Mouse (Mus musculus) hindbrain, embryonic 13.5 days (tissue): ENCODE measurements around the gene Chchd3. TPM values are rescaled to one million over a fixed set of nuclear protein-coding genes. Genes with fewer than 3 reads are reported as not detected.
A peak's percentile ranks its signal among the peaks of the same experiment; 100 is the strongest.

Experiments
- ATAC-seq: fragments of 200-750 bp; cut with Nextera tagmentation; 2 replicates; pipeline ENCODE4 v1.8.0; 2017; ENCODE audit warnings: moderate TSS enrichment; ENCODE audit not compliant: low FRiP score
- H3K27ac ChIP-seq: fragments of 300-500 bp; sonication (generic); 2 replicates; pipeline ENCODE4 v1.5.1; 2015; ENCODE audit warnings: inconsistent platforms, mild to moderate bottlenecking, moderate library complexity
- H3K27me3 ChIP-seq: fragments of 300-500 bp; sonication (generic); 2 replicates; pipeline ENCODE4 v1.6.1; 2015; ENCODE audit warnings: mild to moderate bottlenecking, inconsistent platforms
- H3K36me3 ChIP-seq: fragments of 300-500 bp; sonication (generic); 2 replicates; pipeline ENCODE4 v1.6.1; 2015; ENCODE audit warnings: mild to moderate bottlenecking, inconsistent platforms
- H3K4me1 ChIP-seq: fragments of 300-500 bp; sonication (generic); replicated peaks from 2 replicates; pipeline ENCODE4 v1.6.1; 2015; ENCODE audit warnings: inconsistent platforms
- H3K4me2 ChIP-seq: fragments of 300-500 bp; sonication (generic); 2 replicates; pipeline ENCODE4 v1.6.1; 2015; ENCODE audit warnings: inconsistent platforms, mild to moderate bottlenecking, moderate library complexity
- H3K4me3 ChIP-seq: fragments of 300-500 bp; sonication (generic); 2 replicates; pipeline ENCODE4 v1.5.1; 2015; ENCODE audit warnings: mild to moderate bottlenecking, inconsistent platforms
- H3K9ac ChIP-seq: fragments of 300-500 bp; sonication (generic); 2 replicates; pipeline ENCODE4 v1.6.1; 2015; ENCODE audit warnings: mild to moderate bottlenecking, inconsistent platforms
- H3K9me3 ChIP-seq: fragments of 300-500 bp; sonication (generic); 2 replicates; pipeline ENCODE4 v1.6.1; 2016; ENCODE audit warnings: inconsistent platforms
- WGBS: fragments of 180-500 bp; shearing (Covaris S2); methylation state at CpG from one replicate; pipeline ENCODE4 v1.1.7; 2015; 5-methylcytosine and 5-hydroxymethylcytosine counted together
- polyA plus RNA-seq: library from polyadenylated mRNA; unstranded; fragments of >200 nt; fragmentation: Nextera tagmentation; extraction: Ambion mirVana; gene quantifications from 2 replicates; pipeline ENCODE4 v1.2.1, GENCODE M21; 2015

Gene Chchd3
- polyA plus RNA-seq, 1 experiment from 2014 or later = 108 TPM

DNA sequence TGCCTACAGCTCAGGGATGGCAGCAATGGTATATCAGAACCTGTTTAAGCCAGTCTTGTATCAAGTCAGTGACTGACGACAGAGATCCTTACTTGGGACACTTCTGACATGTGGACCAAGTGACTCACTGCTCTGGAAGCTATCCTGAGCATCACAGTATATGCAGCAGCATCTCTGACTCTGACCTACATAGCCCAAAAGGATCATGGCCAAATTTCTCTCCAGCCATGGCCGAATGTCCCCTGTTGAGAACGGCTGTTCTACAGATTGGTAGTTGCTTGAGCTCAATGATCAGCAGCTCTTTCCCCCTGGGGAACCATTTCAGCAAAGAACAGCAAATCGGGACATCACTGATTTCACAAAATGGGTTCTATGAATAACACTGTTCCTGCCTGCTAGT, 161.0 kb downstream of the Chchd3 start:
- H3K27ac ChIP-seq = no peak overlapping the region
- no peak overlapping the region for H3K4me3 ChIP-seq
- H3K4me1 ChIP-seq = no peaks in the 10 kb centered on the region; the same call in 1 of the 2 replicates
- no peak for ATAC-seq
- no peaks in the 10 kb centered on the region for H3K36me3 ChIP-seq
- no peak overlapping the region for H3K4me2 ChIP-seq
- 90% methylated on average over 4 of the region's 4 CpGs for WGBS
- H3K27me3 ChIP-seq = no peaks in the 10 kb centered on the region
- no peaks in the 10 kb centered on the region for H3K9me3 ChIP-seq
- no peak overlapping the region for H3K9ac ChIP-seq

DNA sequence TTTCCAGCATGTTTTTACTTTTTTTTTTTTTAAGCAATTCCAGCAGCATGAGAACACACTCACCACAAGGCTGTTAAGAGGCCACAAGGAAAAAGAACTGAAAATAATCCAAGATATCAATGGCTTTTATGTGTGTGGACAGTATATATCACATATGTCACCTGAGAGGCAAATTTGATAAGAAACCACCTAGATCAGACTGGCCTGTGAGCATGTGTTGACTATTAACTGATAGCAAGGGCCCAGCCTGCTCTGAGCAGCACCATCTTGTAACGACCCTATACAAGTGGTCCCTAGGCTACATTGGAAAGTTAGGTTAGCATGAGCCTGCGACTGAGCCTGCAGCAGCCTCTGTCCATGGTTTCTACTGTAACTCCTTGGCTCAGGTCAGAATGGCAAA, 166.0 kb downstream of the Chchd3 start:
- Histone ChIP-seq H3K9ac (no peak overlapping the region), H3K27me3 (no peaks in the 10 kb centered on the region), H3K27ac (no peak overlapping the region), H3K4me3 (no peak overlapping the region), H3K36me3 (no peaks in the 10 kb centered on the region), H3K4me2 (no peak overlapping the region), H3K9me3 (no peaks in the 10 kb centered on the region), H3K4me1 (no peaks in the 10 kb centered on the region)
- ATAC-seq = no peak
- 88% methylated on average over 2 of the region's 2 CpGs for WGBS

DNA sequence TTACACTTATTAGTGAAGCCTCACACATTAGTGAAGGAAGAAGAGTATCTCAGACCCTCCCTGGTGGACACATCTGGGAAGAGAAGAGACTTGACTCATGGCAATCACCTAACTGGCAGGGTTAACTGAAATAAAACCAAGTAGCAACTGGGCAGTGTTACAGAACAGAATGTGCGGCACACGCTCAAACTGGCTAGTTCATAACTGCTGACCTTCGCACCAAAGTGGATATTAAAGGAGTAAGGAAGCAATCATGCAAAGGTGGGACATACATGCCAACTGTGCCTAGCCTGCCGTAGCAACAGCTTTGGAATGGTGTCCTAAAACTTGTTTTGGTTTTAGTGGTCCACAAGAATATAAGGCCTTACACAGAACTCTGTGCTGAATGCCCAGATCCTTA, 169.3 kb downstream of the Chchd3 start:
- Histone ChIP-seq H3K9me3 (no peaks in the 10 kb centered on the region), H3K36me3 (no peaks in the 10 kb centered on the region), H3K27ac (no peak overlapping the region), H3K9ac (no peak overlapping the region), H3K4me3 (no peak overlapping the region), H3K27me3 (no peaks in the 10 kb centered on the region), H3K4me2 (no peak overlapping the region), H3K4me1 (no peaks in the 10 kb centered on the region)
- 99% methylated on average over 4 of the region's 4 CpGs for WGBS
- ATAC-seq = no peak

DNA sequence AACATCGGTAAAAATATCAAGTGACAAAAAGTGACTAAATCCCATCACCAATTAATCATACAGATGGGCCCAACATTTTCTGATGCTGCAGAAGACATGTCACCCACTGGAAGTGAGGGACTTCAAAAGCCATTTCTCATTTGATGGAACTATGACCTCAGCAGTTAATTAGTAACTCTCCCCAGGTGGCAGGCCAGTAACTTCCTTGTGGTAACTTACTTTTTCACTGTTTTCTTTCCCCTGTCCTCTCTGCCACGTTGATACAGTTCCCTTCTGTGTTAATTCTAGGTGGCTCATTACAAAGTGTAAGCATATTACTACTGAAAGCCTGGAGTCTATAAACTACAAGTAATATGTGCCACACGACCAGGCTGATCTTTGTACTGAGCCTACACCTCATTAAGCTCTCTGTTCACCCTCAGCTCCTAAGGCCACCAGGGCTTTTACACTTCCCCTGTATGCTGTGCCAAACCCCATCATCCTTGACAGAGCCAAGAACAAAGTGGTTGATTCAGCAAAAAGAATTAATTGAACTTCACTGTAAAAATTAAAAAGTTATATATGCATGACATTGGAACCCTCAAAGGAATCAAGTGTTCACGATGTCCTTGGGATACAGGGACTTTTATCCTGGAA, 171.0 kb downstream of the Chchd3 start:
- no peaks in the 10 kb centered on the region for H3K9me3 ChIP-seq
- 69% methylated on average over 4 of the region's 4 CpGs for WGBS

DNA sequence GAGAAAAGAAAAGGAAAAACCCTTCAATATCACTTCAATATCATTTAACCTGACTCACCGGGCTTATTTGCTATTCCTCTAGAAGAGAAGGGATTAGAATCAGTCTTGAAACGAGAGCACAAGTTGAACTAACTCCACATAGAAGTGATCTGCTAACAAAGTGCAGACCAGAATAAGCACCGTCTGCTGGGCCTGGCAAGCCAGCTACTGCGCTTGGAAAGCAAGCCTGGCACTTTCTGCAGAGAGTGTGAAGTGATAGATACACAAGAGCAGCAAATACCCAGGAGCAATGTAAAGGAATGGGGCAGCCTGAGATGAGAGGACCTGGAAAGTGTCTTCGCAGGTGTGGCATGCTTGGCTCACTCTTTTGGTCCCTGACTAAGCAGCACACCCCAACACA, 181.5 kb downstream of the Chchd3 start:
- Histone ChIP-seq H3K4me2 (no peak overlapping the region), H3K4me1 (peaks cover 16% of the 10 kb centered on the region), H3K27me3 (no peaks in the 10 kb centered on the region), H3K27ac (no peak overlapping the region), H3K36me3 (no peaks in the 10 kb centered on the region), H3K9ac (no peak overlapping the region), H3K9me3 (no peaks in the 10 kb centered on the region), H3K4me3 (no peak overlapping the region)
- ATAC-seq = no peak
- 96% methylated on average over 5 of the region's 5 CpGs for WGBS

More for the DNA sequence above, 171.0 kb downstream of the Chchd3 start:
- Histone ChIP-seq H3K27ac (no peak overlapping the region), H3K9ac (no peak overlapping the region), H3K4me1 (no peaks in the 10 kb centered on the region), H3K4me3 (no peak overlapping the region), H3K4me2 (no peak overlapping the region), H3K27me3 (no peaks in the 10 kb centered on the region), H3K36me3 (no peaks in the 10 kb centered on the region)
- no peak for ATAC-seq

DNA sequence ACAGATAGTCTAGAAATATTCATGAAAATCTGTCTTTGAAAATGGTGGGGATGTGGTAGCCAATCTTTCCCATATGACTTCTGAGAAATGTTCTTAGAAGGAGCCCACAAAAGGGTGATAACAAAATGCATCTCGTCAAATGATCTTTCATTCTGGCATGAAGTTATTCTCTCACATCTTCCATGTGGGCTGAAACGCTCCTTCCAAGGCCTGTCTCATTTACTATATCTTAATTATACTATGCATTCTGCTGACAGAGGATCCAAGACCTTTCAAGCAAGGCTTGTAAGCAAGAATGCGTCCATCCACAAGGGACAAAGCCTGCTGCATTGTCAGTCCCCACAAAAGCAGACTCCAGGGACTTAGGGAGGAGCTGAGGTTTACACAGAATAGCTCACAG, 185.9 kb downstream of the Chchd3 start:
- ATAC-seq = no peak
- H3K4me2 ChIP-seq = no peak overlapping the region
- H3K36me3 ChIP-seq = 0 out of 2 replicates have a peak, but pooled peaks cover 2% of the 10 kb centered on the region
- H3K27me3 ChIP-seq = no peaks in the 10 kb centered on the region
- no peak overlapping the region for H3K4me3 ChIP-seq
- 23% methylated on average over 3 of the region's 3 CpGs for WGBS
- peaks cover 16% of the 10 kb centered on the region for H3K4me1 ChIP-seq
- H3K9ac ChIP-seq = no peak overlapping the region
- no peaks in the 10 kb centered on the region; the same call in 1 of the 2 replicates for H3K9me3 ChIP-seq
- H3K27ac ChIP-seq = peak overlapping the region; percentile 64

DNA sequence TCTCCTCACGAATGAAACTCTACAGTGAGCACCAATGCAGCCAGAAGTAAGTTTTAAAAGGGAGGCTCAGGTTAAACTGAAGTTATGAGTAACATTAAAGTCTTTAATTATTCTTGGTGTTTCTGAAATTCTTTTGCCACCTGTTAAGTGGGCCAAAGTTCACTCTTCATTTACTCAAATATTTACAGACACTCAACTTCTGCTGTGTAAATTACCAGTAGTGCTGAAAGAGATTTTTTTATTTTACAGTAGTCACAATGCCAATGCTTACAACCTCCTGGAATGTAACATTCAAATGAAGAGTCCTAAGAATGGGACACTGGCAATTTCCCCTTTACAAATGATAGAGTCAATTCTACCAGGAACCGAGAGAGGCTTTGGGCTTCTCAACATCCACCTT, 187.3 kb downstream of the Chchd3 start:
- Histone ChIP-seq H3K9ac (no peak overlapping the region), H3K9me3 (no peaks in the 10 kb centered on the region; the same call in 1 of the 2 replicates)
- WGBS = 89% methylated on average over 2 of the region's 2 CpGs

DNA sequence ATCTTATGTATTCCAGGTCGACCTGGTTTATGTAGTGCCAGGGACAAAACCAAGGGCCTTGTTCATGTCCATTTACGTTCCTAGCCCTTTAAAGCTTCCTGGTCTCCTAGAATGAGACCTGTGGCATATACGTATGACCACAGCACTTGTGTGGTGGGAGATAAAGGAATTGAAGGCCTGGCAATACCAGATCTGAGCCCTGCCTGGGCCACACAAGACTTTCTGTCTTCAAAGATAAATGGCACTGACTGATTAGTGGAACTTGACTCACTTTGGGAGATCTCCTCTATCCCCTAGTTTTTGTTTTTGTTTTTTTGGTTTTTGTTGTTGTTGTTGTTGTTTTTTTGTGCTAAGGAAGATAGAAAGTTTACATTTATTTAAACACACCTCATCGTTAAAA, 209.1 kb downstream of the Chchd3 start:
- Histone ChIP-seq H3K36me3 (no peaks in the 10 kb centered on the region), H3K9ac (no peak overlapping the region), H3K27ac (no peak overlapping the region), H3K4me2 (no peak overlapping the region), H3K4me3 (no peak overlapping the region), H3K9me3 (no peaks in the 10 kb centered on the region), H3K27me3 (no peaks in the 10 kb centered on the region), H3K4me1 (no peaks in the 10 kb centered on the region; the same call in 1 of the 2 replicates)
- WGBS = 93% methylated on average over 4 of the region's 4 CpGs
- no peak for ATAC-seq

More for the DNA sequence above, 187.3 kb downstream of the Chchd3 start:
- no peak for ATAC-seq
- Histone ChIP-seq H3K27ac (no peak overlapping the region), H3K4me1 (peaks cover 16% of the 10 kb centered on the region), H3K36me3 (0 out of 2 replicates have a peak, but pooled peaks cover 6% of the 10 kb centered on the region), H3K4me2 (no peak overlapping the region), H3K4me3 (no peak overlapping the region), H3K27me3 (no peaks in the 10 kb centered on the region)

DNA sequence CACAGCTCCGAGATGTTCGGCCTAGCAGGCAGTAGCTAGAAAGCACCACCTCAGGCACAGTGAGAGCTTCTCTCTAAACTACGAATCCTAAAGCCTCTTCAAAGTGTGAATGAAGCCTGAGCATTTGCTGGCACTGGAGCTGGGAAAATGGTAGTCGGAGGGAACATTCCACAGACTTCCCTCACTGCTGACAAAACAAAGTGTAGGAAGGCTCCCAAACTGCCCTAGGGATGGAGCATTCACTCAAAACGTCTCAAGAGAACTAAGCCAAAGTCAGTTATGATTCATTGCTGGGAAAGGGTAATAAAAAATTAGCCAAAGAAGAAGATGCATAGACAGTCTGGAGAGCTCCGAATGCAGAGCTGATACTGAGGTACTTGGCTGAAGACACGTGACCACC, 211.1 kb downstream of the Chchd3 start:
- H3K4me2 ChIP-seq = no peak overlapping the region
- H3K27ac ChIP-seq = no peak overlapping the region
- H3K27me3 ChIP-seq = no peaks in the 10 kb centered on the region
- H3K4me1 ChIP-seq = peaks cover 6% of the 10 kb centered on the region
- 91% methylated on average over 7 of the region's 7 CpGs for WGBS
- no peak overlapping the region for H3K4me3 ChIP-seq
- H3K36me3 ChIP-seq = no peaks in the 10 kb centered on the region
- H3K9me3 ChIP-seq = no peaks in the 10 kb centered on the region
- ATAC-seq = no peak
- no peak overlapping the region for H3K9ac ChIP-seq

DNA sequence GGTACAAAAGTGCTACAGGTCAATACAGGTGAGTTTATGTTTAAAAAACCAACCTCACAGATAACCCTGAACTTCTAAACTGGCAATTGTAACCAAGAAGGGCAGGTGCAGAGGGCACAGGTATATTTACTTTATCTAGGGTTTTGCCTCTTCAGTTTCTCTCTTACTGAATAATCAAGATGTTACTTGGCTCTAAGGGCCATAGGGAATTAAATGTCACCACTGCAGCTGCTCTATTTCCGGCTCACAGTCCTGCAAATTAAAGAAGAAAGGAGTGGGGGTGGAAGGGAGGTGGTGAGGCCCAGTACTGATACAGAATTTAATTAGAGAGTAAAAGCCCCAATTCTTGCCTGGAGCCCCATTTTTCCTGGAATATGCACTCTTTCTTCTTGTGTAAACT, 214.6 kb downstream of the Chchd3 start:
- no peak overlapping the region for H3K9ac ChIP-seq
- no peak for ATAC-seq
- WGBS = 21% methylated on average over 1 of the region's 1 CpGs
- no peaks in the 10 kb centered on the region for H3K27me3 ChIP-seq
- no peak overlapping the region for H3K27ac ChIP-seq
- H3K36me3 ChIP-seq = no peaks in the 10 kb centered on the region
- H3K9me3 ChIP-seq = no peaks in the 10 kb centered on the region
- no peak overlapping the region for H3K4me2 ChIP-seq
- peaks cover 6% of the 10 kb centered on the region for H3K4me1 ChIP-seq
- H3K4me3 ChIP-seq = no peak overlapping the region

DNA sequence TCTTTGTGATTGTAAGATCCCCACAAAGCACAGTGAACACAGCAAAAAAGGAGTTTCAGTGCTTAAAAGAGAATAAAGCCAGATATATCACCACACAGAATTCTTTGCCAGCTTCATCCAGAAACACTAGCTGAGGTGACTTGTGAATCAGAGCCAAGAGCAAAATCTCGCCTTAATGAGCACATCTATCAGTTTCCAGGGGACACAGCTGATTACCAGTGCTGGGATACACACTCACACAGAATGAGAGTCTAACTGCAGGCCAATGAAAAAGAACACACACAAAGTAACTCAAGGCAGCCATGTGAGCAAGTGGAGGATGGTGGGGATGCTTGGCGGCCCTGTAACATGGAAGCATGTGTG, 222.1 kb downstream of the Chchd3 start:
- 57% methylated on average over 2 of the region's 2 CpGs for WGBS
- peaks cover 13% of the 10 kb centered on the region for H3K4me1 ChIP-seq
- no peaks in the 10 kb centered on the region for H3K9me3 ChIP-seq
- ATAC-seq = no peak
- peaks cover 6% of the 10 kb centered on the region; the same call in 1 of the 2 replicates for H3K36me3 ChIP-seq
- H3K4me2 ChIP-seq = no peak overlapping the region
- no peaks in the 10 kb centered on the region for H3K27me3 ChIP-seq
- peak overlapping the region; percentile 50 for H3K27ac ChIP-seq
- H3K9ac ChIP-seq = no peak overlapping the region
- H3K4me3 ChIP-seq = no peak overlapping the region

DNA sequence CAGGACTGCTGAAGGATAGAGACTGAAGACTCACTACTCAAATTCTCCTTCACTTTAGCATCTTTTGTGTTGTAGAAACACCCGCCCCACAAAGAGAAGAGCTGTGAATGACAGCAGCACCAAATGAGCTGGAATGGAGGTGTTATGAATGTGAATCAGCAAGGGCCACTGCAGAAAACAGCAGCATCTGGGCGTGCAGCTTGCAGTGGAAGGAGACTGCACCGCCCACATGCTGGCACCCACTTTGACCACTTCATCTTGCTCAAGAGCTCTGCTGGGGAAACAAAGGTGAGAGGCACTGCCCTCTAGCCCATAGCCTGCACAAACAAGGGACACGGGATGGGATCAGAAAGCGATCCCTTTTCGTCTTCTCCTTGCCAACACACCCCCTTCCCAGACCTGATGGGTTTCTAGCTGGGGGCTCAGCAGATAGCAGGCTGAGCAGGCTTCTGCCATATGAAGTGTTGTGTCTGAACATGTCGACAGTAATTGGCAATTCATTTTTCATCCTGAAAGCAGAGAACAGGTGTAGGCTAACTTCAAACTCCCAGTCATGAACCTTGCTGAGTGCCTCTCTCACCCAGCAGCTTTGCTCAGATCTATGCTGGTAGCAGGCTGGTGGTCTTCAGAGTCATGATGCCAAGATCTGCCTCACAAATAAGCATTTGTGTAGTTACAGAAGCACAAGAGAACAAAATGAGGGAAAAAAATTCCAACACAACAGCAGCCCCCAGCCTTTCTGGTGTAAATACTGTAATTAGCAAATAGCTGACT, 222.7 kb downstream of the Chchd3 start:
- ATAC-seq = no peak
- Histone ChIP-seq H3K36me3 (peaks cover 6% of the 10 kb centered on the region; the same call in 1 of the 2 replicates), H3K27me3 (no peaks in the 10 kb centered on the region), H3K4me3 (no peak overlapping the region), H3K27ac (peak overlapping the region; percentile 50), H3K4me1 (peaks cover 13% of the 10 kb centered on the region), H3K9ac (no peak overlapping the region), H3K9me3 (no peaks in the 10 kb centered on the region), H3K4me2 (no peak overlapping the region)
- WGBS = 51% methylated on average over 7 of the region's 7 CpGs
